Mouse (Mus musculus): ENCODE measurements around the gene Wdr60. TPM values are rescaled to one million over a fixed set of nuclear protein-coding genes. Genes with fewer than 3 reads are reported as not detected.

The Wdr60 gene
- polyA plus RNA-seq, 1 experiment: 5.9 TPM

DNA sequence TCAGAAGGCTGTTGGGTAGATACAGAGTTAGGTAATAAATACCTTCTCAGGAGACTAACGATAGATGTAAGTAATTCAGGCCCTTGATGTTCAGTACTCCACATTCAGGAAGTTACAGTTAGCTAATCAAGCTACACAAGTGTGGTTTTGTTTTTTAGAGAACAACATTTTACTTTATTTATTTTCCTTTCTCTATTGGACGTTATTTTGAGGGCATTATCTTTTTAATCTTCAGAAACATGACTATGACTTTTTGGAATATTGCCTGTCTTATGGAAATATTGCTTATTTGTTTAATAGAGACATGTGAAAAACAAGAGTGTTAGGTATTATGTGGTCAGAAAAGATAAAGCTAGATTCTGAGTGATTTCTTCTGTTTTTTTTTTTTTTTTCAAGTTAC is 30.4 kb upstream of the Wdr60 start:
- TF ChIP-seq CTCF (conservative IDR thresholded peaks at IDR 0.05; ENCODE audit: insufficient read depth, insufficient read length, low read depth, low read length) (no peak), POLR2A (IDR thresholded peaks at IDR 0.05; ENCODE audit: low read depth, low read length) (no peak)
- 33% methylated on average over 2 of the region's 2 CpGs for WGBS
- H3K36me3 ChIP-seq (ENCODE audit: control insufficient read depth, insufficient read depth, low read length): no peaks in the 10 kb centered on the region
- no peak for DNase-seq
- H3K4me3 ChIP-seq (ENCODE audit: insufficient read depth, low read depth, low read length): no peak overlapping the region
- no peak overlapping the region for H3K27ac ChIP-seq (ENCODE audit: insufficient read depth, low read depth, low read length)
- H3K4me1 ChIP-seq (ENCODE audit: control insufficient read depth, insufficient read depth, low read length): peaks cover 6% of the 10 kb centered on the region; the same call in 1 of the 2 replicates
- H3K27me3 ChIP-seq (replicated peaks; ENCODE audit: control insufficient read depth, insufficient read depth, low read length): no peaks in the 10 kb centered on the region

- no peak overlapping the region for H3K27ac ChIP-seq (ENCODE audit: insufficient read depth, low read depth, low read length)
- no peaks in the 10 kb centered on the region for H3K27me3 ChIP-seq (replicated peaks; ENCODE audit: control insufficient read depth, insufficient read depth, low read length)
- H3K36me3 ChIP-seq (ENCODE audit: control insufficient read depth, insufficient read depth, low read length): no peaks in the 10 kb centered on the region
- no peak overlapping the region for H3K4me3 ChIP-seq (ENCODE audit: insufficient read depth, low read depth, low read length)
- 75% methylated on average over 2 of the region's 2 CpGs for WGBS
- peaks cover 3% of the 10 kb centered on the region; the same call in 1 of the 2 replicates for H3K4me1 ChIP-seq (ENCODE audit: control insufficient read depth, insufficient read depth, low read length)
- TF ChIP-seq CTCF (conservative IDR thresholded peaks at IDR 0.05; ENCODE audit: insufficient read depth, insufficient read length, low read depth, low read length) (no peak), POLR2A (IDR thresholded peaks at IDR 0.05; ENCODE audit: low read depth, low read length) (no peak)
- no peak for DNase-seq
These were observed 20.7 kb upstream of the Wdr60 start for GRCm38 (mm10) chr12:116283511-116283910.

- DNase-seq: no peak
- WGBS: 86% methylated on average over 2 of the region's 2 CpGs
- H3K27me3 ChIP-seq (replicated peaks; ENCODE audit: control insufficient read depth, insufficient read depth, low read length): no peaks in the 10 kb centered on the region
- no peak overlapping the region for H3K27ac ChIP-seq (ENCODE audit: insufficient read depth, low read depth, low read length)
- H3K4me3 ChIP-seq (ENCODE audit: insufficient read depth, low read depth, low read length): no peak overlapping the region
- TF ChIP-seq POLR2A (IDR thresholded peaks at IDR 0.05; ENCODE audit: low read depth, low read length): no peak
- TF ChIP-seq CTCF (conservative IDR thresholded peaks at IDR 0.05; ENCODE audit: insufficient read depth, insufficient read length, low read depth, low read length): no peak
- peaks cover 3% of the 10 kb centered on the region; the same call in 1 of the 2 replicates for H3K4me1 ChIP-seq (ENCODE audit: control insufficient read depth, insufficient read depth, low read length)
- no peaks in the 10 kb centered on the region for H3K36me3 ChIP-seq (ENCODE audit: control insufficient read depth, insufficient read depth, low read length)
These were observed 20.0 kb upstream of the Wdr60 start for GRCm38 (mm10) chr12:116282856-116283255.

DNA sequence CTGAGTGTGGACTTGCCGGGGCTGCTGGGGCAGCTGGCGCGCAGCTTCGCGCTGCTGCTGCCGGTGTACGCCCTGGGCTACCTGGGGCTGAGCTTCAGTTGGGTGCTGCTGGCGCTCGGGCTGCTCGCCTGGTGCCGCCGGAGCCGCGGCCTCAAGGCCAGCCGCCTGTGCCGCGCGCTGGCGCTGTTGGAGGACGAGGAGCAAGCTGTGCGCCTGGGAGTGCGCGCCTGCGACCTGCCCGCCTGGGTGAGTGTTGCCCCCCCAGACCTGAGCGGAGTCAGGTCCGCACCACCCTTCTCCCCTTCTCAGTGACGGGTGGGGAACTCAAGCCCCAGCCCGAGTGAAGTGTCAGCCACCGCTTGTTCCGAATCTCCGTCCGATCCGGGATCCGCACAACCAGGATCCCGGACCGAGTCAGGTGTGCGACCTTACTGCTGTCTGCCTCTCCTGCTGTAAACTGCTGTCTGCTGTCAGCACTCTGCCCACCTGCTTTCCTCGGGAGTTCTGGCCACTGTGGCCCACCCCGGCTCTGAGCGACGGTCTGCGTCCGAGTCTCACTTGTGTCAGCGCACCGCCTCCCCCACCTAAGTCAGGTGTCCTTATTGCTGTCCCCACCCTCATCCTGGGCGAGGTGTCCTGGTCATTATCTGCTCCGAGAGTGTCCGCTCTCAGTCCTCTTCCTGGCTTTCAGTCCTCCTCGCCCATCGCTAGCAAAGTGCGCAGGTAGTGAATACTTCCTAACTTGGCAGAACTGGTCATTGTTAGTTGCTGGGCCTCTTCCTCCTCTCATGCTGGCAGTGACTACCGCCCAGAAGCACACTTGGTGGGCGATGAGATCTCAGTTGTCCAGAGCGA is 18.8 kb upstream of the Wdr60 start:
- Histone ChIP-seq H3K27ac (ENCODE audit: insufficient read depth, low read depth, low read length) (peak overlapping the region; percentile 25), H3K4me3 (ENCODE audit: insufficient read depth, low read depth, low read length) (peak overlapping the region; percentile 85), H3K36me3 (ENCODE audit: control insufficient read depth, insufficient read depth, low read length) (no peaks in the 10 kb centered on the region), H3K27me3 (replicated peaks; ENCODE audit: control insufficient read depth, insufficient read depth, low read length) (no peaks in the 10 kb centered on the region), H3K4me1 (ENCODE audit: control insufficient read depth, insufficient read depth, low read length) (peaks cover 3% of the 10 kb centered on the region; the same call in 1 of the 2 replicates)
- TF ChIP-seq CTCF (conservative IDR thresholded peaks at IDR 0.05; ENCODE audit: insufficient read depth, insufficient read length, low read depth, low read length): no peak
- TF ChIP-seq POLR2A (IDR thresholded peaks at IDR 0.05; ENCODE audit: low read depth, low read length): no peak
- DNase-seq: peak; percentile 30
- WGBS: under 1% methylated on average over 55 of the region's 55 CpGs

- Histone ChIP-seq H3K4me1 (ENCODE audit: control insufficient read depth, insufficient read depth, low read length) (peaks cover 3% of the 10 kb centered on the region; the same call in 1 of the 2 replicates), H3K36me3 (ENCODE audit: control insufficient read depth, insufficient read depth, low read length) (no peaks in the 10 kb centered on the region), H3K4me3 (ENCODE audit: insufficient read depth, low read depth, low read length) (peak within 1 kb of the TSS; percentile 85), H3K27ac (ENCODE audit: insufficient read depth, low read depth, low read length) (peak within 1 kb of the TSS; percentile 95), H3K27me3 (replicated peaks; ENCODE audit: control insufficient read depth, insufficient read depth, low read length) (no peaks in the 10 kb centered on the region)
- WGBS: under 1% methylated on average over 68 of the region's 68 CpGs
- TF ChIP-seq POLR2A (IDR thresholded peaks at IDR 0.05; ENCODE audit: low read depth, low read length) (peak; percentile 79), CTCF (conservative IDR thresholded peaks at IDR 0.05; ENCODE audit: insufficient read depth, insufficient read length, low read depth, low read length) (peak; percentile 24; the same call in 1 of the 2 replicates)
- peak; percentile 100 for DNase-seq
These were observed 18.0 kb upstream of the Wdr60 start, which contains the start of gene Esyt2 for GRCm38 (mm10) chr12:116280653-116281364. Gene Esyt2 (plus strand): TSS chr12:116281196.

DNA sequence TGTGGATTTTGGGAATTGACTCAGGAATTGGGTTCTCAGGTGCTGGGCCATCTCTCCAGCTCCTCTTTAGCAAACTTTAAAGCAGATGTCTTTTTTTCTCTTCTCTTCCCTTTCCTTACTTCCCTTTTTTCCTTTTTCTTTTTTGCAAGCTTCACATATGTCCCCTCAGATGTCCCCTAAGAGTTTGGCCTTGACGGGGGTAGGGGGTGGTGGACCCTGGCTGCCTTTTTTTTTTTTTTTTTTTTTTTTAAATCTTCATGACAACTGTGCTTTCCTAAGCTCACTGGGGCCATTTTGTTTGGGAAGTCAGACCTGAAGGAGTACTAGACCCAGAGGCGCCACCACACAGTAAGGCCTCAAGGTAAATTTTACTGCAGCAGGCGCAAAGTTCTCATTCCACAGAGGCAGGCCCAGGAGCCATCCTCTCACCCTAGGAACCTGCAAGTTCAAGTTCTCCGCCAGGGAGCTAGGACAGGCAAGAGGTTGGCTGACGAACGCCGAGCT is 17.4 kb upstream of the Wdr60 start:
- Histone ChIP-seq H3K4me1 (ENCODE audit: control insufficient read depth, insufficient read depth, low read length) (peaks cover 3% of the 10 kb centered on the region; the same call in 1 of the 2 replicates), H3K4me3 (ENCODE audit: insufficient read depth, low read depth, low read length) (peak overlapping the region; percentile 85), H3K27ac (ENCODE audit: insufficient read depth, low read depth, low read length) (peak overlapping the region; percentile 95), H3K36me3 (ENCODE audit: control insufficient read depth, insufficient read depth, low read length) (no peaks in the 10 kb centered on the region), H3K27me3 (replicated peaks; ENCODE audit: control insufficient read depth, insufficient read depth, low read length) (no peaks in the 10 kb centered on the region)
- WGBS: 4% methylated on average over 7 of the region's 7 CpGs
- DNase-seq: no peak
- TF ChIP-seq POLR2A (IDR thresholded peaks at IDR 0.05; ENCODE audit: low read depth, low read length) (no peak), CTCF (conservative IDR thresholded peaks at IDR 0.05; ENCODE audit: insufficient read depth, insufficient read length, low read depth, low read length) (0 out of 2 replicates have a peak, but pooled peaks have one; percentile 4)
